Mouse (Mus musculus) bone marrow, adult 2 months (tissue): ENCODE results near the gene Apoc2. TPM values are rescaled to one million over a fixed set of nuclear protein-coding genes. Genes with fewer than 3 reads are reported as not detected.
A peak's percentile ranks its signal among the peaks of the same experiment; 100 is the strongest.

Experiments used
- H3K27ac ChIP-seq: fragments of 200-500 bp; 2 replicates; pipeline ENCODE4 v1.5.1; 2012; ENCODE audit warnings: low read depth, mild to moderate bottlenecking, control low read depth, inconsistent platforms, low read length; ENCODE audit not compliant: control insufficient read depth, poor library complexity, insufficient read depth
- H3K4me1 ChIP-seq: fragments of 200-500 bp; 2 replicates; pipeline ENCODE4 v1.6.1; 2011; ENCODE audit warnings: low read length; ENCODE audit not compliant: control insufficient read depth, insufficient read depth
- H3K4me3 ChIP-seq: fragments of 200-500 bp; replicated peaks from 2 replicates; pipeline ENCODE3; 2011; ENCODE audit warnings: mild to moderate bottlenecking, low read depth, low read length, control low read depth; ENCODE audit not compliant: control insufficient read depth
- CTCF ChIP-seq: fragments of 200-500 bp; IDR thresholded peaks from 2 replicates; pipeline ENCODE4 v1.5.1; 2011; ENCODE audit warnings: low read length, control low read depth; ENCODE audit not compliant: control insufficient read depth, insufficient read depth
- POLR2A ChIP-seq: fragments of 200-500 bp; IDR thresholded peaks from 2 replicates; pipeline ENCODE4 v1.6.1; 2011; ENCODE audit warnings: low read depth, mild to moderate bottlenecking, control low read depth, low read length, borderline replicate concordance; ENCODE audit not compliant: control insufficient read depth
- WGBS: fragments of 180-500 bp; shearing (Covaris S2); methylation state at CpG from one replicate; pipeline ENCODE4 v1.1.7; 2018; 5-methylcytosine and 5-hydroxymethylcytosine counted together
- polyA plus RNA-seq: library from polyadenylated mRNA; stranded (reverse); fragments of >200 nt; gene quantifications from 2 replicates; pipeline ENCODE4 v1.2.4, GENCODE M21; 2011; ENCODE audit warnings: low replicate concordance; ENCODE audit not compliant: missing spikeins, insufficient read depth, insufficient read length

Apoc2 gene
- polyA plus RNA-seq, 1 experiment, result 13.2 TPM

GRCm38 (mm10) chr7:19635074-19635827 is 42.5 kb downstream of the Apoc2 start:
- no peak overlapping the region for H3K27ac ChIP-seq
- TF ChIP-seq POLR2A (no peak), CTCF (no peak)
- 83% methylated on average over 11 of the region's 11 CpGs for WGBS
- H3K4me1 ChIP-seq, result peaks cover 1% of the 10 kb centered on the region; the same call in 1 of the 2 replicates
- no peak overlapping the region for H3K4me3 ChIP-seq

GRCm38 (mm10) chr7:19634591-19634990 is 43.1 kb downstream of the Apoc2 start:
- Histone ChIP-seq H3K4me3 (no peak overlapping the region), H3K4me1 (peaks cover 3% of the 10 kb centered on the region; the same call in 1 of the 2 replicates), H3K27ac (no peak overlapping the region)
- 95% methylated on average over 2 of the region's 2 CpGs for WGBS
- TF ChIP-seq CTCF, result no peak
- TF ChIP-seq POLR2A, result no peak

- peaks cover 3% of the 10 kb centered on the region; the same call in 1 of the 2 replicates for H3K4me1 ChIP-seq
- H3K27ac ChIP-seq, result no peak overlapping the region; the same call in 1 of the 2 replicates
- H3K4me3 ChIP-seq, result no peak overlapping the region
- no peak for TF ChIP-seq POLR2A
- TF ChIP-seq CTCF, result no peak
- WGBS, result 86% methylated on average over 15 of the region's 15 CpGs
These were observed 43.9 kb downstream of the Apoc2 start for GRCm38 (mm10) chr7:19633855-19634254.

GRCm38 (mm10) chr7:19633197-19633596 is 44.5 kb downstream of the Apoc2 start:
- 91% methylated on average over 17 of the region's 17 CpGs for WGBS
- no peak overlapping the region for H3K27ac ChIP-seq

GRCm38 (mm10) chr7:19632720-19633119 is 45.0 kb downstream of the Apoc2 start:
- TF ChIP-seq POLR2A (no peak), CTCF (no peak)
- H3K27ac ChIP-seq, result no peak overlapping the region
- H3K4me1 ChIP-seq, result peaks cover 3% of the 10 kb centered on the region; the same call in 1 of the 2 replicates
- no peak overlapping the region for H3K4me3 ChIP-seq

More at GRCm38 (mm10) chr7:19633197-19633596, 44.5 kb downstream of the Apoc2 start:
- TF ChIP-seq CTCF, result no peak
- no peak for TF ChIP-seq POLR2A
- Histone ChIP-seq H3K4me1 (peaks cover 3% of the 10 kb centered on the region; the same call in 1 of the 2 replicates), H3K4me3 (no peak overlapping the region)

- H3K27ac ChIP-seq, result no peak overlapping the region
- peaks cover 3% of the 10 kb centered on the region; the same call in 1 of the 2 replicates for H3K4me1 ChIP-seq
- H3K4me3 ChIP-seq, result no peak overlapping the region
- TF ChIP-seq POLR2A (no peak), CTCF (no peak)
These were observed 45.5 kb downstream of the Apoc2 start for GRCm38 (mm10) chr7:19632275-19632674.

- H3K4me1 ChIP-seq, result peaks cover 3% of the 10 kb centered on the region; the same call in 1 of the 2 replicates
- peak within 1 kb of the TSS; percentile 97 for H3K27ac ChIP-seq
- peak within 1 kb of the TSS; percentile 85 for H3K4me3 ChIP-seq
- under 1% methylated on average over 35 of the region's 41 CpGs for WGBS
- no peak for TF ChIP-seq CTCF
- TF ChIP-seq POLR2A, result no peak; the same call in 1 of the 2 replicates
These were observed 48.4 kb downstream of the Apoc2 start, which contains the start of gene Relb for GRCm38 (mm10) chr7:19629361-19629734. Gene Relb (minus strand): TSS chr7:19629438.

- WGBS, result 1% methylated on average over 57 of the region's 57 CpGs
- H3K4me3 ChIP-seq, result peak overlapping the region; percentile 85
- peak overlapping the region; percentile 97 for H3K27ac ChIP-seq
- TF ChIP-seq CTCF (no peak), POLR2A (0 out of 2 replicates have a peak, but pooled peaks have one; percentile 29)
- peaks cover 3% of the 10 kb centered on the region; the same call in 1 of the 2 replicates for H3K4me1 ChIP-seq
These were observed 49.0 kb downstream of the Apoc2 start for GRCm38 (mm10) chr7:19628536-19629360.
